Mouse (Mus musculus): Measurements from ENCODE around the gene Bloc1s3. TPM values are rescaled to one million over a fixed set of nuclear protein-coding genes. Genes with fewer than 3 reads are reported as not detected.

Gene Bloc1s3
- polyA plus RNA-seq, 1 experiment from 2014 or later = 0.72 TPM

DNA sequence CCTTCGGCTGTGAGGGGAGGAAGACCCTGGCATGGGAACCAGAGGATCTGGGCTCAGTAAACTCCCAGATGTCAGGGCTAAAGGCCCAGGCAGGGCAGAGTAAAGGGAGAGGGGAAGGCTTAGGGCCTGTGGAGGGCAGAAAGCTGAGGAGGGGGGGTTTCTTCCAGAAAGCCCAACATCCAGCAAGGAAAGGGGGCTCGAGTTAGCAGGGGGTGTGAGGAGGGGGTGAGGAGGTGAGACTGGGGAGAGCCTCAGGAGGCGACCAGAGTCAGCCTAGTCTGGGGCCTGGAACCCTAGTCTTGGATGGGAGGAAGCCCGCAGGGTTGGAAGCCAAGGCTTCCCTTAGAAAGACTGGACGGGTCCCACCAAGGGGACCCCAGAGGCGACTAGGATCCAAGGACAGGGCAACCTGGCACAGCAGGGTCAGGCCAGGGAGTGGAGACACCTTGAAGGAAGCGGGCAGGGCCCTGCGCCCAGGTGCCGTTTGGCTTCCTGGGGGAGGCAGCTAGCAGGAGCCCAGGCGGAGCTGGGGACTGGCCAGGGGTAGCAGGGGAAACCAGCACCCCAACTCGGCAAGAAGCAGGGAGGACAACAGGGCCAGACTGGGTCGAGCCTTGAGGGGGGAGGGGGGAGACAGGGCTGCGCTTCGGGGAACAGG is 50.6 kb downstream of the Bloc1s3 start:
- H3K27me3 ChIP-seq (ENCODE audit: control insufficient read depth, insufficient read depth, low read depth, low read length) = no peaks in the 10 kb centered on the region
- H3K4me2 ChIP-seq (ENCODE audit: low read depth, low read length) = peak overlapping the region; percentile 86
- peak overlapping the region; percentile 55 for H3K9ac ChIP-seq (ENCODE audit: low read depth, low read length)
- no peaks in the 10 kb centered on the region for H3K36me3 ChIP-seq (ENCODE audit: control insufficient read depth, insufficient read depth)
- H3K4me3 ChIP-seq (ENCODE audit: low read depth, low read length) = peak overlapping the region; percentile 71
- WGBS (ENCODE audit: insufficient replicate concordance) = 10% methylated on average over 14 of the region's 14 CpGs
- no peak for ATAC-seq (ENCODE audit: low read depth)
- H3K27ac ChIP-seq (ENCODE audit: low read length) = no peak overlapping the region
- H3K9me3 ChIP-seq (replicated peaks; ENCODE audit: control insufficient read depth, low read length) = no peaks in the 10 kb centered on the region
- H3K4me1 ChIP-seq (ENCODE audit: control insufficient read depth, low read depth, low read length) = peaks cover 13% of the 10 kb centered on the region

DNA sequence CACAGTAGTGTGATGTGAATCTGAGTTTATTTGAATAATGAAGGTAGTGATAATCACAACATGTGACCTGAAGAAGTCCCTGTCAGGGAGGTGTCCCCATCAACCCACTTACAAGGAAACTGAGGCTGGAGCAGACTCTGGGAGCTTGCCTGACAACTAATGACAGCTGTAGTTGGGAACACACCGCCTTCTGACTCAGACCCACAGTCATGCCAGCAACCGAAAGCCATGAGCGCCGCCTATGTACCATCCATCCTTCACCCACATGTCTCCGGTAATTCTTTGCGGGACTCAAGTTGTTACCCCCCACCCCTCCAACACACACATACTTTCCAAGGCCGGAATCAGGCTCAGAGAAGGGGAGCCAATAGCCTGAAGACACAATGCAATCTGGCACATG is 51.5 kb downstream of the Bloc1s3 start:
- H3K27me3 ChIP-seq (ENCODE audit: control insufficient read depth, insufficient read depth, low read depth, low read length) = no peaks in the 10 kb centered on the region
- peaks cover 13% of the 10 kb centered on the region for H3K4me1 ChIP-seq (ENCODE audit: control insufficient read depth, low read depth, low read length)
- WGBS (ENCODE audit: insufficient replicate concordance) = 86% methylated on average over 7 of the region's 7 CpGs
- H3K9ac ChIP-seq (ENCODE audit: low read depth, low read length) = no peak overlapping the region
- H3K27ac ChIP-seq (ENCODE audit: low read length) = no peak overlapping the region
- no peak overlapping the region for H3K4me3 ChIP-seq (ENCODE audit: low read depth, low read length)
- H3K4me2 ChIP-seq (ENCODE audit: low read depth, low read length) = no peak overlapping the region
- ATAC-seq (ENCODE audit: low read depth) = no peak
- H3K9me3 ChIP-seq (replicated peaks; ENCODE audit: control insufficient read depth, low read length) = no peaks in the 10 kb centered on the region
- no peaks in the 10 kb centered on the region for H3K36me3 ChIP-seq (ENCODE audit: control insufficient read depth, insufficient read depth)

- no peak overlapping the region for H3K4me2 ChIP-seq (ENCODE audit: low read depth, low read length)
- H3K9me3 ChIP-seq (replicated peaks; ENCODE audit: control insufficient read depth, low read length) = no peaks in the 10 kb centered on the region
- no peak overlapping the region for H3K9ac ChIP-seq (ENCODE audit: low read depth, low read length)
- no peak for ATAC-seq (ENCODE audit: low read depth)
- no peak overlapping the region for H3K4me3 ChIP-seq (ENCODE audit: low read depth, low read length)
- no peaks in the 10 kb centered on the region for H3K27me3 ChIP-seq (ENCODE audit: control insufficient read depth, insufficient read depth, low read depth, low read length)
- H3K4me1 ChIP-seq (ENCODE audit: control insufficient read depth, low read depth, low read length) = peaks cover 13% of the 10 kb centered on the region
- 58% methylated on average over 11 of the region's 11 CpGs for WGBS (ENCODE audit: insufficient replicate concordance)
- H3K36me3 ChIP-seq (ENCODE audit: control insufficient read depth, insufficient read depth) = no peaks in the 10 kb centered on the region
- no peak overlapping the region for H3K27ac ChIP-seq (ENCODE audit: low read length)
These were observed 52.2 kb downstream of the Bloc1s3 start for GRCm38 (mm10) chr7:19455819-19456495.

DNA sequence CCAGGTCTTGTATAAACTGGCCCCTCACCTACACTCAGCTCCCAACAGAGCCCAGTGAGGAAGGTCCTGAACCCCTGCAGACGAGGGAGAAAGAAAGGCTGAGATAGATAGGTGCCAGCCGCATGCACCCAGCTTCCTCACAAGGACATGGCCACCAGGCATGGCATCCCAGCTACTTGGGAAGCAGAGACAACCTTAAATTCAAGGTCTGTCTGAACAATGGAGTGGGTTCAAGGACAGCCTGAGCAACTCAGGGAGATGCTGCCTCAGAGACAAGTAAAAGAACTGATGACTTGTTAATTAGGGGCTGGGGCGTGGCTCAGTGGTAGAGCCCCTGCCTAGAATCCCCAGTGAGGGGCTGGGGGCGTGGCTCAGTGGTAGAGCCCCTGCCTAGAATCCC is 53.0 kb downstream of the Bloc1s3 start:
- no peak overlapping the region for H3K27ac ChIP-seq (ENCODE audit: low read length)
- no peak overlapping the region for H3K9ac ChIP-seq (ENCODE audit: low read depth, low read length)
- ATAC-seq (ENCODE audit: low read depth) = no peak
- peaks cover 13% of the 10 kb centered on the region for H3K4me1 ChIP-seq (ENCODE audit: control insufficient read depth, low read depth, low read length)
- no peak overlapping the region for H3K4me3 ChIP-seq (ENCODE audit: low read depth, low read length)
- WGBS (ENCODE audit: insufficient replicate concordance) = 76% methylated on average over 4 of the region's 4 CpGs
- H3K4me2 ChIP-seq (ENCODE audit: low read depth, low read length) = no peak overlapping the region
- H3K9me3 ChIP-seq (replicated peaks; ENCODE audit: control insufficient read depth, low read length) = no peaks in the 10 kb centered on the region
- no peaks in the 10 kb centered on the region for H3K36me3 ChIP-seq (ENCODE audit: control insufficient read depth, insufficient read depth)
- H3K27me3 ChIP-seq (ENCODE audit: control insufficient read depth, insufficient read depth, low read depth, low read length) = no peaks in the 10 kb centered on the region

Other genes with a start within 250 kb of the Bloc1s3 start
- 32.8 and 33.0 TPM in 2 replicates for gene Vasp, start 236.6 kb downstream of the Bloc1s3 start, polyA plus RNA-seq (2015; fragmentation: Nextera tagmentation; extraction: Ambion mirVana)
- 0.11 TPM in 1 of 2 replicates, not detected in the other for gene Ppm1n, start 228.3 kb downstream of the Bloc1s3 start, polyA plus RNA-seq (2015; fragmentation: Nextera tagmentation; extraction: Ambion mirVana)
- 2.9 and 4.1 TPM in 2 replicates for gene Rtn2, start 225.7 kb downstream of the Bloc1s3 start, polyA plus RNA-seq (2015; fragmentation: Nextera tagmentation; extraction: Ambion mirVana)
- not detected in 2 replicates for gene Fosb, start 198.3 kb downstream of the Bloc1s3 start, polyA plus RNA-seq (2015; fragmentation: Nextera tagmentation; extraction: Ambion mirVana)
- gene Ercc1, start 163.6 kb downstream of the Bloc1s3 start, polyA plus RNA-seq (2015; fragmentation: Nextera tagmentation; extraction: Ambion mirVana) = 11.4 and 14.5 TPM in 2 replicates
- 6.8 TPM in 2 replicates for gene Cd3eap, start 148.9 kb downstream of the Bloc1s3 start, polyA plus RNA-seq (2015; fragmentation: Nextera tagmentation; extraction: Ambion mirVana)
- 0.57 and 0.85 TPM in 2 replicates for gene Ppp1r13l, start 148.6 kb downstream of the Bloc1s3 start, polyA plus RNA-seq (2015; fragmentation: Nextera tagmentation; extraction: Ambion mirVana)
- 5.9 and 6.2 TPM in 2 replicates for gene Ercc2, start 126.4 kb downstream of the Bloc1s3 start, polyA plus RNA-seq (2015; fragmentation: Nextera tagmentation; extraction: Ambion mirVana)
- gene Klc3, start 104.3 kb downstream of the Bloc1s3 start, polyA plus RNA-seq (2015; fragmentation: Nextera tagmentation; extraction: Ambion mirVana) = 0.34 and 0.51 TPM in 2 replicates
- 27.9 and 65.4 TPM in 2 replicates for gene Ckm, start 103.6 kb downstream of the Bloc1s3 start, polyA plus RNA-seq (2015; fragmentation: Nextera tagmentation; extraction: Ambion mirVana)
- gene Mark4, start 49.5 kb downstream of the Bloc1s3 start, polyA plus RNA-seq (2015; fragmentation: Nextera tagmentation; extraction: Ambion mirVana) = 0.99 and 1.3 TPM in 2 replicates
- 0.54 and 0.55 TPM in 2 replicates for gene Exoc3l2, start 45.0 kb downstream of the Bloc1s3 start, polyA plus RNA-seq (2015; fragmentation: Nextera tagmentation; extraction: Ambion mirVana)
- gene Trappc6a, start within 50 bp of the Bloc1s3 start, polyA plus RNA-seq (2015; fragmentation: Nextera tagmentation; extraction: Ambion mirVana) = 37.2 and 37.4 TPM in 2 replicates
- gene Nkpd1, start 9.5 kb upstream of the Bloc1s3 start, polyA plus RNA-seq (2015; fragmentation: Nextera tagmentation; extraction: Ambion mirVana) = not detected in 2 replicates
- gene Ppp1r37, start 54.7 kb upstream of the Bloc1s3 start, polyA plus RNA-seq (2015; fragmentation: Nextera tagmentation; extraction: Ambion mirVana) = 9.5 and 11.3 TPM in 2 replicates
- gene Zfp296, start 68.9 kb upstream of the Bloc1s3 start, polyA plus RNA-seq (2015; fragmentation: Nextera tagmentation; extraction: Ambion mirVana) = 0.48 and 0.59 TPM in 2 replicates
- 71.1 and 74.2 TPM in 2 replicates for gene Gemin7, start 69.2 kb upstream of the Bloc1s3 start, polyA plus RNA-seq (2015; fragmentation: Nextera tagmentation; extraction: Ambion mirVana)
- 9.4 and 11.4 TPM in 2 replicates for gene Clasrp, start 96.1 kb upstream of the Bloc1s3 start, polyA plus RNA-seq (2015; fragmentation: Nextera tagmentation; extraction: Ambion mirVana)
- 1.5 and 1.7 TPM in 2 replicates for gene Relb, start 121.1 kb upstream of the Bloc1s3 start, polyA plus RNA-seq (2015; fragmentation: Nextera tagmentation; extraction: Ambion mirVana)
- 36.2 and 42.7 TPM in 2 replicates for gene Clptm1, start 156.7 kb upstream of the Bloc1s3 start, polyA plus RNA-seq (2015; fragmentation: Nextera tagmentation; extraction: Ambion mirVana)
- gene Apoc2, start 169.6 kb upstream of the Bloc1s3 start, polyA plus RNA-seq (2015; fragmentation: Nextera tagmentation; extraction: Ambion mirVana) = 1,344 and 1,420 TPM in 2 replicates
- gene Gm44805, start 173.1 kb upstream of the Bloc1s3 start, polyA plus RNA-seq (2015; fragmentation: Nextera tagmentation; extraction: Ambion mirVana) = 20.6 and 35.3 TPM in 2 replicates
- 405 and 488 TPM in 2 replicates for gene Apoc4, start 173.1 kb upstream of the Bloc1s3 start, polyA plus RNA-seq (2015; fragmentation: Nextera tagmentation; extraction: Ambion mirVana)
- 919 and 984 TPM in 2 replicates for gene Apoc1, start 184.3 kb upstream of the Bloc1s3 start, polyA plus RNA-seq (2015; fragmentation: Nextera tagmentation; extraction: Ambion mirVana)
- gene Apoe, start 190.8 kb upstream of the Bloc1s3 start, polyA plus RNA-seq (2015; fragmentation: Nextera tagmentation; extraction: Ambion mirVana) = 3,720 and 4,229 TPM in 2 replicates
- 47.3 and 51.8 TPM in 2 replicates for gene Tomm40, start 207.1 kb upstream of the Bloc1s3 start, polyA plus RNA-seq (2015; fragmentation: Nextera tagmentation; extraction: Ambion mirVana)
- 12.9 and 15.8 TPM in 2 replicates for gene Nectin2, start 242.1 kb upstream of the Bloc1s3 start, polyA plus RNA-seq (2015; fragmentation: Nextera tagmentation; extraction: Ambion mirVana)

Data from liver, embryonic 16.5 days (tissue).